Mouse (Mus musculus) forebrain, postnatal 0 days (tissue): ENCODE measurements around the gene Mterf1b. TPM values are rescaled to one million over a fixed set of nuclear protein-coding genes. Genes with fewer than 3 reads are reported as not detected.
A peak's percentile ranks its signal among the peaks of the same experiment; 100 is the strongest.
"Not testable (repeated sequence)": the region's sequence is repeated elsewhere in the genome, so short reads cannot be mapped to it uniquely, and the experiment has no call there.

Experiments used
- ATAC-seq: fragments of 200-750 bp; cut with Nextera tagmentation; 2 replicates; pipeline ENCODE4 v1.8.0; 2017; ENCODE audit warnings: mild to moderate bottlenecking, moderate library complexity
- DNase-seq: peaks from one replicate; pipeline ENCODE4 v3.0.0-alpha.2; 2015
- H3K27ac ChIP-seq: fragments of 300-500 bp; sonication (generic); 2 replicates; pipeline ENCODE4 v1.5.1; 2014; ENCODE audit warnings: low read depth, mild to moderate bottlenecking, antibody characterized with exemption, low read length, moderate library complexity, mixed read lengths
- H3K27me3 ChIP-seq: fragments of 300-500 bp; sonication (generic); 2 replicates; pipeline ENCODE4 v1.6.1; 2014; ENCODE audit warnings: mild to moderate bottlenecking, low read length, mixed read lengths; ENCODE audit not compliant: insufficient read depth
- H3K36me3 ChIP-seq: fragments of 300-500 bp; sonication (generic); 2 replicates; pipeline ENCODE4 v1.6.1; 2014; ENCODE audit warnings: mild to moderate bottlenecking, moderate library complexity; ENCODE audit not compliant: insufficient read depth
- H3K4me1 ChIP-seq: fragments of 300-500 bp; sonication (generic); 2 replicates; pipeline ENCODE4 v1.6.1; 2014; ENCODE audit warnings: antibody characterized with exemption; ENCODE audit not compliant: insufficient read depth
- H3K4me2 ChIP-seq: fragments of 300-500 bp; sonication (generic); 2 replicates; pipeline ENCODE4 v1.6.1; 2014; ENCODE audit warnings: low read depth, mild to moderate bottlenecking, moderate library complexity
- H3K4me3 ChIP-seq: fragments of 300-500 bp; sonication (generic); 2 replicates; pipeline ENCODE4 v1.5.1; 2014; ENCODE audit warnings: low read depth, low read length, mixed read lengths
- H3K9ac ChIP-seq: fragments of 300-500 bp; sonication (generic); 2 replicates; pipeline ENCODE4 v1.6.1; 2014; ENCODE audit warnings: mild to moderate bottlenecking
- H3K9me3 ChIP-seq: fragments of 300-500 bp; sonication (generic); 2 replicates; pipeline ENCODE4 v1.6.1; 2016; ENCODE audit warnings: low read length
- CTCF ChIP-seq: sonication (generic); IDR thresholded peaks from 2 replicates; pipeline ENCODE4 v1.5.1; 2016; ENCODE audit warnings: antibody characterized with exemption, control low read depth, low read depth
- WGBS: fragments of 180-500 bp; shearing (Covaris S2); extraction: QIAGEN DNeasy Blood & Tissue Kit; methylation state at CpG from one replicate; pipeline ENCODE4 v1.1.7; 2014; 5-methylcytosine and 5-hydroxymethylcytosine counted together
- polyA plus RNA-seq: library from polyadenylated mRNA; unstranded; fragments of >200 nt; fragmentation: Nextera tagmentation; extraction: Ambion mirVana; gene quantifications from 2 replicates; pipeline ENCODE4 v1.2.1, GENCODE M21; 2015
- total RNA-seq: library from RNA; depleted of rRNA; stranded (reverse); fragments of >200 nt; gene quantifications from 2 replicates; pipeline ENCODE4 v1.2.3, GENCODE M21; 2014

Mterf1b gene
- total and polyA plus RNA-seq, 2 experiments from 2014 or later, result 2.0 to 3.7 TPM

DNA sequence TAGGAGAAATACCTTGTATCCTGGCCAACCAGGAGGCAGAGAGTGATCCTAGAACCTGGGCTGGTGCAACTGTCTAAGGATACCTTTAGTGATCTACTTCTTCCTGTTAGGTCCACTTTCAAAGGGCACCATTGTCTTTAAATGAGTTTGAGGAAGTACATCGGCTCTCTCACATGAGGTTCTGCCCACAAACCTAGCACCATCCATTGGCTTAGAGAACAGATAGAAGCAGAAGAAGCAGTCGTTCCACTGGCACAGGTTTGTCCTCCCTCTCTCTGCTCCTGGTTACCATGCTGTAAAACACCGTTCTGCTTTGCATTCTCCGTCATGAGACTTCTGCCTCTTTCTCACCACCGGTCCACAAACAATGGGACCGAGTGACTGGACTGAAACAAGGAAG, 12.8 kb upstream of the Mterf1b start:
- no peak overlapping the region for H3K4me2 ChIP-seq
- ATAC-seq (no peak), DNase-seq (no peak)
- H3K4me1 ChIP-seq, result no peaks in the 10 kb centered on the region
- H3K9ac ChIP-seq, result no peak overlapping the region
- 91% methylated on average over 6 of the region's 6 CpGs for WGBS
- H3K27ac ChIP-seq, result no peak overlapping the region
- H3K9me3 ChIP-seq, result no peaks in the 10 kb centered on the region
- H3K27me3 ChIP-seq, result no peaks in the 10 kb centered on the region
- H3K4me3 ChIP-seq, result no peak overlapping the region
- TF ChIP-seq CTCF, result no peak
- H3K36me3 ChIP-seq, result no peaks in the 10 kb centered on the region

DNA sequence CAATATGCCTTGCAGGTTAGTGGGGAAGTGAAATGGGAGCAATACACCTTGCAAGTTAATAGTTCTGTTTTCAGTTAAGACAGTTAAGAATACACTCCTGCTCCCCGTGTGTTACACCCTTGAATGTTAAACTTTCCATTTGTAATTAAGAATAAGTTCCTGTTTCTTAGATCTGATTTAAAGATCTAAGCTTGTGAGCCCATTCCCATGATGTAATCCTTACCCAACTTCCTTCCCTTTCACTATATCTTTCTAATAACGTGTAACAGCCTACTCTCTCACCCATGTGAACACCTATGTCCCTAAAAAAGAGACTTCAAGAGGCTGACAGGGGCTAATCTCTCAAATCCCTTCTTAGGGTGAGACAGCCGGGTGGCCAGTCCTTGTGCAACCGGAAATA, 5.4 kb upstream of the Mterf1b start:
- H3K27ac ChIP-seq, result no peak overlapping the region
- 66% methylated on average over 4 of the region's 4 CpGs for WGBS
- H3K9me3 ChIP-seq, result 0 out of 2 replicates have a peak, but pooled peaks cover 4% of the 10 kb centered on the region
- H3K4me2 ChIP-seq, result no peak overlapping the region
- H3K27me3 ChIP-seq, result no peaks in the 10 kb centered on the region
- DNase-seq (no peak), ATAC-seq (no peak)
- H3K4me1 ChIP-seq, result no peaks in the 10 kb centered on the region
- no peaks in the 10 kb centered on the region for H3K36me3 ChIP-seq
- TF ChIP-seq CTCF, result no peak
- no peak overlapping the region for H3K9ac ChIP-seq
- H3K4me3 ChIP-seq, result no peak overlapping the region

DNA sequence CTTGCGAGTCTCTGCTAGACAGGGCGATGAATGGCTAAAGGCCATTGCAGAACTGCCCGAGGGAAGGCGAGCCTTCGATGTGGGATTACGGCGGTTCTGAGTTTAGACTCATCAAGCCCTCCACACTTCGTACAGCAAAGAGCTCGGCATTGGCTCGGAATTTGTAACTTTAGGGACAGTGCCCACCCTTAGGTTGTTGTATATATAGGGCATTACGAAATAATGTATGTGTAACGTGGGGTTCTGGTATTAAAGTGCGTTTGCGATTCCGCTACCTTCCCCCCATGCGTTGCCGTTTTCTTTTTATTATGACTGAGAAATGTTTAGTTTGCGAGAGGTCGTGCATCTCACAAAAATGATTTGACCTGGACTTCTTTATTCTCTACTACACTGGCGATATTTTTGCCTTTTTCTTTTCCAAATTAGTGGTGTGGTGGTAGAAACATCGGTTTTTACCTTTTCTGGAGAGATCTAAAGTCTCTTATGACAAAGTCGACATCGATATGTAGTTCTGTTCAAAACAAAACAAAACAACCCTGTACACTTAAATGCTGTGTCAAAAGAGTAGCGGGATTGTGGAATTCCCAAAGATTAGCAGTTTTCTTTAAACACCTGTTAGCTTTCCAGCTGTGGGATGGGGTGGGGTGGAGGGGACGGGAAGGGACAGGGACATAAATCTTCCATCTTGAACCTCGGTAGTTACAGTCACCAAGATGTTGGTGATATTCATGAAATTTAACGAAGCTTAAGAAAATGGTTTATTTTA, 497 bp downstream of the Mterf1b start:
- Histone ChIP-seq H3K9ac (peak overlapping the region; percentile 48), H3K4me2 (peak overlapping the region; percentile 70), H3K4me3 (peak overlapping the region; percentile 41)
- H3K4me1 ChIP-seq, H3K9me3 ChIP-seq, H3K27me3 ChIP-seq, H3K27ac ChIP-seq, H3K36me3 ChIP-seq: not testable (repeated sequence)
- DNase-seq (peak; percentile 22), ATAC-seq (peak; percentile 69; the same call in 1 of the 2 replicates)
- 10% methylated on average over 12 of the region's 27 CpGs for WGBS

DNA sequence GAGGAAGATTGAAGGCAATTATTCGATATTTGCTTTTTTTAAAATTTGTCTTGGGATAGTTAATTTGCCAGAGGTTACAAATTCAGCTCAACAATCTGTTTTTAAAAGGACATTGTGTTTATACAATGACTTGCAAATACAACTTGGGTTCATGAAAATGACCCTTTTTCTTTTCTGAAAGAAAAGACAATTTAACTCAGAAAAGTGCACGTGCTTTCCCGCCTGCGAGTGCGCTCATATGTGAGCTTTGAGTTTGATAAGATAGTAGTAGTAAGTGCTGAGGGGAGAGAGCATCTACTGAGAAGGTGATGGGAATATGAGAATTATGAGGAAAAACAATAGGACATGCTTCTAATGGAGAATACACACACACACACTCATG, 1.1 kb downstream of the Mterf1b start:
- ATAC-seq, result no peak
- WGBS, result 77% methylated on average over 5 of the region's 5 CpGs
- peak overlapping the region; percentile 41; the same call in 1 of the 2 replicates for H3K4me3 ChIP-seq

DNA sequence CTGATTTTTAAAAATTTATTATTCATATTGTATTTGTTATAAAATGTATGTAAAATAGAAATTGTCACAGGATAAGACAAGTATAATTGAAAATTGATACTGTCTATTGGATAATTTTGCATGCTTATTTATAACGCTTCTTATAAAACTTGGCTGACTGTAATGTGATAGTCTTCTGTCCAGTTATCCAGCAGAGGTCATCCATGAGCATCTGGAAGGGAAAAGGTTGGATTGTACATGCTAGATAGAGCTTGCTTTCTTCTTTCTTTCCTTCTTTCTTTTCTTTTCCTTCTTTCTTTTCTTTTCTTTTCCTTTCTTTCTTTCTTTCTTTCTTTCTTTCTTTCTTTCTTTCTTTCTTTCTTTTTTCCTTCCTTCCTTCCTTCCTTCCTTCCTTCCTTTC, 2.0 kb downstream of the Mterf1b start:
- no peak overlapping the region for H3K4me2 ChIP-seq
- H3K9me3 ChIP-seq, result 0 out of 2 replicates have a peak, but pooled peaks cover 4% of the 10 kb centered on the region
- no peak overlapping the region for H3K27ac ChIP-seq
- no peaks in the 10 kb centered on the region for H3K27me3 ChIP-seq
- no peak overlapping the region for H3K9ac ChIP-seq
- ATAC-seq, result no peak
- 77% methylated on average over 1 of the region's 1 CpGs for WGBS
- TF ChIP-seq CTCF, result peak; percentile 33
- no peak for DNase-seq
- H3K36me3 ChIP-seq, result no peaks in the 10 kb centered on the region
- H3K4me1 ChIP-seq, result no peaks in the 10 kb centered on the region
- no peak overlapping the region for H3K4me3 ChIP-seq

More for the DNA sequence above, 1.1 kb downstream of the Mterf1b start:
- peak overlapping the region; percentile 70 for H3K4me2 ChIP-seq
- H3K27me3 ChIP-seq, result no peaks in the 10 kb centered on the region
- H3K9ac ChIP-seq, result no peak overlapping the region
- H3K36me3 ChIP-seq, result no peaks in the 10 kb centered on the region
- no peak for TF ChIP-seq CTCF
- DNase-seq, result no peak
- H3K27ac ChIP-seq, result no peak overlapping the region
- 0 out of 2 replicates have a peak, but pooled peaks cover 4% of the 10 kb centered on the region for H3K9me3 ChIP-seq
- no peaks in the 10 kb centered on the region for H3K4me1 ChIP-seq

DNA sequence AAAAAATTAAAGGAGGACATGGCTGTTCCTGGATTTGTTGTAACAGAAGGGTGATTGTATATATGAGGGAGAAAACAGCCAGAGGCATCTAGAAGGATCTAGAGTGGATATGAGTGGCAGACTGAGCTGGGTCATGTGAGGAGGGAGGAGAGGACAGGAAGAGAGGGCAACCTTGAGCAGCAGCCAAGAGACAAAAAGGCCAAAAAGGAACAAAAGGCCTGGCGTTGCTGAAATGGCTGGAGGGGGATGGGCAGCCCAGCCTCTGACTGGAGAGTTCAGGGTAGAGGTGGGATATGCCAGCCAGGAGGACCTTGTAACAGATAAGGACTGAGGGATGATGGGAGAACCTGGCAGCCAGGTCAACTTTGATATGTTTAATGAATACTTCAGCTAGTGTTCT, 2.9 kb downstream of the Mterf1b start:
- H3K9me3 ChIP-seq, result 0 out of 2 replicates have a peak, but pooled peaks cover 3% of the 10 kb centered on the region
- H3K4me2 ChIP-seq, result no peak overlapping the region
- no peak overlapping the region for H3K9ac ChIP-seq
- H3K4me3 ChIP-seq, result no peak overlapping the region
- H3K27me3 ChIP-seq, result no peaks in the 10 kb centered on the region
- no peaks in the 10 kb centered on the region for H3K4me1 ChIP-seq
- WGBS, result 31% methylated on average over 1 of the region's 1 CpGs
- ATAC-seq, result no peak
- no peaks in the 10 kb centered on the region for H3K36me3 ChIP-seq
- no peak for TF ChIP-seq CTCF
- no peak for DNase-seq
- H3K27ac ChIP-seq, result no peak overlapping the region

DNA sequence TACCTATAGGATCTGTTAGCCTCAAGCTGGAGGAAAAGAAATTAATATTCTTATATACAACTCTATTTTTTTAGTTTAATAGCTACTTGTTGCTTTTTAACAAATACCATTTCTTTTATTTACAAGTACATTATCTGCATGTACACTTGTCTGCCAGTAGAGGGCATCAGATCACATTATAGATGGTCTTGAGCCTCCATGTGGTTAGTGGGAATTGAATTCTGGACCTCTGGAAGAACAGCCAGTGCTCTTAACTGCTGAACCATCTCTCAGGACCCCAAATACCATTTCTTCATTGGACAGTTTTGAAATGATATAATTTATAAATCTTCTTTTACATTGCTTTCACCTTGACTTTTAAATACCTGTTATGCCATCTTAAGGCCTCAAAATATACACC, 9.2 kb downstream of the Mterf1b start:
- Histone ChIP-seq H3K27me3 (no peaks in the 10 kb centered on the region), H3K27ac (no peak overlapping the region), H3K4me2 (no peak overlapping the region), H3K4me3 (no peak overlapping the region), H3K4me1 (no peaks in the 10 kb centered on the region), H3K9me3 (no peaks in the 10 kb centered on the region), H3K9ac (no peak overlapping the region), H3K36me3 (no peaks in the 10 kb centered on the region)
- DNase-seq, result peak; percentile 42
- no peak for ATAC-seq
- peak; percentile 75 for TF ChIP-seq CTCF

DNA sequence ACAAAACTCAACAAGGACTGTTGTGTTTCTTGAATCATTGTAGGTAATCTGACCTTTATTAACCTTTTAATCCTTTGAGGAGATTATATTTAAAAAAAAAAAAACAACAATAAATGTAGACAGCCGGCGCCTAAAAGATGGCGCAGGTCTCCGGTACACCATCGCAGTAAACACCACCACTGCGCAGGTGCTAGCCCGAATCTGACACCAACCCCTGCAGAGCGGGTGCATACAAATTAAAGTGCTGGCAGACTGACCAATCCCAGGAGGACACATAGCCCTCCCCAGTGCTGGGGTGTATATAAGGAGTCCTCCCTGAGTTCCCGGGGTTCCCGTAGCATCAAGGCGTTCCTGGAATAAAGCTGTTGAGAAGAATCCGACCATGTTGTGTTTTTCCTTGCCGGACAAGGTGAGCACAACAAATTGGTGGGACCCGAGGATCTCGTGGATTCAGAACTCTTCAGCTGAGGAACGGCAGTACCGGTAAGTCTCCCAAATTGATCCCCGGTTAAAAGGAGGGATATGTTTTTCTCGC, 10.2 kb downstream of the Mterf1b start:
- 94% methylated on average over 19 of the region's 19 CpGs for WGBS
- not testable (repeated sequence) for H3K9ac ChIP-seq, H3K9me3 ChIP-seq

DNA sequence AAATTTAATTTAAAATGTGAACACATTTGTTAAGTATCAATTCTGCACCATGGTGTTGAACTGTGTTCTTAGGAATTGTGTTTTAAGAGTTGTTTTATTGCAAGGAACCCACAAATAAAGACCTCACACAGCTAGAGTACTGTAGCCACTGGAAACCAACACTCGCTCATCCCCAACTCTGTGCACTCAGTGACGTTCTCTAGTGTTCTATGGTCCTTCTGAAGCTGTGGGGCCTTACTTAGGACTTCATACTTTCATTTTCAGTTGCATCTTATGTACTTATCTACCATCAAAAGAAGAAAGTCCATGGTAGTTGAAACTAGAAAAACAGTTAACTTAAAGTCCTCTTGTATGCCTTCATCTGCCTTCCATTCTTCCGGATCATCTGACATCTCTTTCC, 17.9 kb downstream of the Mterf1b start:
- not testable (repeated sequence) for H3K9ac ChIP-seq, H3K4me2 ChIP-seq, DNase-seq, H3K9me3 ChIP-seq, H3K4me3 ChIP-seq, H3K27ac ChIP-seq, H3K4me1 ChIP-seq, ATAC-seq, H3K36me3 ChIP-seq, H3K27me3 ChIP-seq
- 96% methylated on average over 3 of the region's 3 CpGs for WGBS

More for the DNA sequence above, 10.2 kb downstream of the Mterf1b start:
- not testable (repeated sequence) for DNase-seq, ATAC-seq, H3K4me1 ChIP-seq, H3K27me3 ChIP-seq, H3K4me3 ChIP-seq, H3K27ac ChIP-seq, H3K36me3 ChIP-seq, H3K4me2 ChIP-seq
